Mouse (Mus musculus): ENCODE results near the gene Pkd2l1. TPM values are rescaled to one million over a fixed set of nuclear protein-coding genes. Genes with fewer than 3 reads are reported as not detected.

Pkd2l1 gene
- polyA plus RNA-seq, 1 experiment from 2014 or later, result 3.0 TPM

DNA sequence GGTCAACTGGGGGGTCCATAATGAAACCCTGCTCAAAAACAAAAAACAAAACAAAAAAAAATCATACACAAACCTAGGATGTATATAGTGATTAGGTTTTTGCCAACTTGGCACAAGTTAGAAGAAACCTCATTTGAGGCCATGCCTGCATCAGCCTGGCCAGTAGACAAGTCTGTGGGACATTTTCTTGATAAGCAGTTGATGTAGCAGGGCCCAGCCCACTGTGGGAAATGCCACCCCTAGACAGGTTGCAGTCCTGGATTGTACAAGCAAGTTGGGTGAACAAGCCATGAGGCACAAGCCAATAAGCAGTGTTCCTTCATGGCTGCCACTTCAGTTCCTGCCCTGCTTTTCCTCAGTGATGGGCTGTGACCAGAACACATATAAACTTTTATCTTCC lies 91.4 kb downstream of the Pkd2l1 start:
- ATAC-seq (ENCODE audit: low FRiP score), result no peak
- Histone ChIP-seq H3K27ac (replicated peaks) (no peak overlapping the region), H3K36me3 (peaks cover 27% of the 10 kb centered on the region), H3K4me3 (replicated peaks) (no peak overlapping the region), H3K4me1 (peaks cover 16% of the 10 kb centered on the region), H3K9me3 (replicated peaks) (no peaks in the 10 kb centered on the region), H3K27me3 (replicated peaks) (no peaks in the 10 kb centered on the region), H3K4me2 (no peak overlapping the region), H3K9ac (replicated peaks) (no peak overlapping the region)

Other genes with a start within 250 kb of the Pkd2l1 start
- 0.10 and 1.3 TPM in 2 replicates for gene Cpn1, start 205.9 kb downstream of the Pkd2l1 start, polyA plus RNA-seq (2015; fragmentation: Nextera tagmentation; extraction: Ambion mirVana)
- gene Cyp2c23, start 163.2 kb downstream of the Pkd2l1 start, polyA plus RNA-seq (2015; fragmentation: Nextera tagmentation; extraction: Ambion mirVana), result 0.09 TPM in 1 of 2 replicates, not detected in the other
- 20.2 and 22.8 TPM in 2 replicates for gene Erlin1, start 122.7 kb downstream of the Pkd2l1 start, polyA plus RNA-seq (2015; fragmentation: Nextera tagmentation; extraction: Ambion mirVana)
- gene Chuk, start 85.0 kb downstream of the Pkd2l1 start, polyA plus RNA-seq (2015; fragmentation: Nextera tagmentation; extraction: Ambion mirVana), result 55.8 and 62.6 TPM in 2 replicates
- gene Cwf19l1, start 56.6 kb downstream of the Pkd2l1 start, polyA plus RNA-seq (2015; fragmentation: Nextera tagmentation; extraction: Ambion mirVana), result 29.8 and 31.1 TPM in 2 replicates
- gene Bloc1s2, start 46.0 kb downstream of the Pkd2l1 start, polyA plus RNA-seq (2015; fragmentation: Nextera tagmentation; extraction: Ambion mirVana), result 158 and 169 TPM in 2 replicates
- gene Scd3, start 10.8 kb upstream of the Pkd2l1 start, polyA plus RNA-seq (2015; fragmentation: Nextera tagmentation; extraction: Ambion mirVana), result 4.4 and 4.8 TPM in 2 replicates
- 256 and 264 TPM in 2 replicates for gene Scd2, start 101.2 kb upstream of the Pkd2l1 start, polyA plus RNA-seq (2015; fragmentation: Nextera tagmentation; extraction: Ambion mirVana)
- gene Scd4, start 140.7 kb upstream of the Pkd2l1 start, polyA plus RNA-seq (2015; fragmentation: Nextera tagmentation; extraction: Ambion mirVana), result 0.09 and 0.15 TPM in 2 replicates
- 7.5 and 8.5 TPM in 2 replicates for gene Scd1, start 215.4 kb upstream of the Pkd2l1 start, polyA plus RNA-seq (2015; fragmentation: Nextera tagmentation; extraction: Ambion mirVana)